Mouse (Mus musculus) liver, postnatal 0 days (tissue): ENCODE measurements around the gene Fam214b.

Experiments used
- CTCF ChIP-seq: sonication (generic); IDR thresholded peaks from 2 replicates; pipeline ENCODE4 v1.5.1; 2016; ENCODE audit warnings: antibody characterized with exemption, low read depth
- EP300 ChIP-seq: IDR thresholded peaks from 2 replicates; pipeline ENCODE4 v1.6.1; 2016; ENCODE audit warnings: antibody characterized with exemption, low read depth, mild to moderate bottlenecking

GRCm38 (mm10) chr4:42988296-42988695, 57.7 kb downstream of the Fam214b start:
- peak; percentile 24 for TF ChIP-seq CTCF
- TF ChIP-seq EP300, result no peak
